Mouse (Mus musculus) heart, embryonic 11.5 days (tissue): ENCODE data around the gene Ldhal6b. TPM values are rescaled to one million over a fixed set of nuclear protein-coding genes. Genes with fewer than 3 reads are reported as not detected.

Experiments used
- ATAC-seq: fragments of 200-750 bp; cut with Nextera tagmentation; replicated peaks from 2 replicates; pipeline ENCODE4 v1.8.0; 2017; ENCODE audit warnings: moderate library complexity; ENCODE audit not compliant: insufficient number of reproducible peaks, low FRiP score, low TSS enrichment
- H3K27ac ChIP-seq: fragments of 300-500 bp; sonication (generic); 2 replicates; pipeline ENCODE4 v1.5.1; 2014; ENCODE audit warnings: mild to moderate bottlenecking, low read depth, low read length
- H3K27me3 ChIP-seq: fragments of 300-500 bp; sonication (generic); 2 replicates; pipeline ENCODE4 v1.6.1; 2014; ENCODE audit warnings: mild to moderate bottlenecking, low read length, mixed read lengths; ENCODE audit not compliant: control insufficient read depth, insufficient read depth
- H3K36me3 ChIP-seq: fragments of 300-500 bp; sonication (generic); 2 replicates; pipeline ENCODE4 v1.6.1; 2014; ENCODE audit warnings: mild to moderate bottlenecking, low read length, moderate library complexity, mixed read lengths; ENCODE audit not compliant: control insufficient read depth, insufficient read depth
- H3K4me1 ChIP-seq: fragments of 300-500 bp; sonication (generic); 2 replicates; pipeline ENCODE4 v1.6.1; 2014; ENCODE audit warnings: low read length; ENCODE audit not compliant: control insufficient read depth, insufficient read depth
- H3K4me2 ChIP-seq: fragments of 300-500 bp; sonication (generic); 2 replicates; pipeline ENCODE4 v1.6.1; 2014; ENCODE audit warnings: mild to moderate bottlenecking, moderate library complexity
- H3K4me3 ChIP-seq: fragments of 300-500 bp; sonication (generic); 2 replicates; pipeline ENCODE4 v1.5.1; 2014; ENCODE audit warnings: low read depth, low read length
- H3K9ac ChIP-seq: fragments of 300-500 bp; sonication (generic); 2 replicates; pipeline ENCODE4 v1.6.1; 2014; ENCODE audit warnings: mild to moderate bottlenecking, low read depth, low read length, moderate library complexity
- H3K9me3 ChIP-seq: fragments of 300-500 bp; sonication (generic); replicated peaks from 2 replicates; pipeline ENCODE4 v1.6.1; 2016; ENCODE audit warnings: low read length; ENCODE audit not compliant: control insufficient read depth
- WGBS: fragments of 180-500 bp; shearing (Covaris S2); extraction: QIAGEN DNeasy Blood & Tissue Kit; methylation state at CpG from one replicate; pipeline ENCODE4 v1.1.7; 2014; ENCODE audit not compliant: insufficient replicate concordance; 5-methylcytosine and 5-hydroxymethylcytosine counted together
- polyA plus RNA-seq: library from polyadenylated mRNA; unstranded; fragments of >200 nt; fragmentation: Nextera tagmentation; extraction: Ambion mirVana; gene quantifications from 2 replicates; pipeline ENCODE4 v1.2.1, GENCODE M21; 2014

Gene Ldhal6b
- polyA plus RNA-seq, 1 experiment from 2014 or later: not detected

DNA sequence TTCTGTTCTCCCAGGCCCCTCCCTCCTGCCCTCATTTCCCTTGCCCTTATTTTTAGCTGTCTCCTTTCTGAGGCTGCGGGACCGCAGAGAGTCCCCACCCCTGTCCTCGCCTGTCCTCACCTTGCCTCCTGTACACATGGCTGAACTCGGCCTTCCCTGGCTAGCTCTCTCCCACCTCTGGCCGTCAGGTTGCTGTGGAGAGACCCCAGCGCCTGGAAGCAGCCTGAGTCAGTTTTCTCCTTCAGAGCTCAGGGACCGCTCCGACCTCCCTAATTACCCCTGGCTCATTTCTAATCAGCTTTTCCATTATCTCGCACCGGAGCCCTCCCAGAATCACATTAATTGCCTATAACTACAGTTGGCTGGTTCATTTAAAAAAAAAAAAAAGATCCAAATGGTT is 27.9 kb downstream of the Ldhal6b start:
- Histone ChIP-seq H3K4me2 (no peak overlapping the region), H3K9ac (no peak overlapping the region), H3K36me3 (no peaks in the 10 kb centered on the region), H3K4me3 (no peak overlapping the region), H3K27me3 (no peaks in the 10 kb centered on the region), H3K9me3 (no peaks in the 10 kb centered on the region), H3K27ac (no peak overlapping the region), H3K4me1 (peaks cover 4% of the 10 kb centered on the region)
- ATAC-seq: no peak
- 56% methylated on average over 10 of the region's 10 CpGs for WGBS

DNA sequence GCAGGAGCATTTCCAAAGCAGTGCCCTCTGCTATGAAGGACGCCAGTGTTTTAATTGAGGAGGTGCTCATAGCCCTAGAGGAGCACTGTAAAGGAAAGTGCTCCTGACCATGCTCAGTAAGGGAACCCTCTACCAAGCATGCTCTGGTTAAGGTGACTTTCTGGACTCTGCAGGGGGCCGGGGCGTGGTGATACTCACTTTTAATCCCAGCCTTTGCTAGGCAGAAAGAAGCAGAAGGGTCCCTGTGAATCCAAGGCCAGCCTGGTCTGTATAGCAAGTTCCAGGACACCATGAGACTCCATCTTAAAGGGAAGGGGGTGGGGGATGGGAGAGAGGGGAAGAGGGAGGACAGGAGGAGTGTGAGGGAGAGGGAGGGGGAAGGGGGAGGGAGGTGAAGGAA is 30.2 kb downstream of the Ldhal6b start:
- Histone ChIP-seq H3K36me3 (no peaks in the 10 kb centered on the region), H3K27me3 (no peaks in the 10 kb centered on the region), H3K4me3 (no peak overlapping the region), H3K9me3 (no peaks in the 10 kb centered on the region), H3K9ac (no peak overlapping the region), H3K27ac (no peak overlapping the region), H3K4me1 (peaks cover 4% of the 10 kb centered on the region), H3K4me2 (no peak overlapping the region)
- 62% methylated on average over 3 of the region's 3 CpGs for WGBS
- ATAC-seq: no peak

DNA sequence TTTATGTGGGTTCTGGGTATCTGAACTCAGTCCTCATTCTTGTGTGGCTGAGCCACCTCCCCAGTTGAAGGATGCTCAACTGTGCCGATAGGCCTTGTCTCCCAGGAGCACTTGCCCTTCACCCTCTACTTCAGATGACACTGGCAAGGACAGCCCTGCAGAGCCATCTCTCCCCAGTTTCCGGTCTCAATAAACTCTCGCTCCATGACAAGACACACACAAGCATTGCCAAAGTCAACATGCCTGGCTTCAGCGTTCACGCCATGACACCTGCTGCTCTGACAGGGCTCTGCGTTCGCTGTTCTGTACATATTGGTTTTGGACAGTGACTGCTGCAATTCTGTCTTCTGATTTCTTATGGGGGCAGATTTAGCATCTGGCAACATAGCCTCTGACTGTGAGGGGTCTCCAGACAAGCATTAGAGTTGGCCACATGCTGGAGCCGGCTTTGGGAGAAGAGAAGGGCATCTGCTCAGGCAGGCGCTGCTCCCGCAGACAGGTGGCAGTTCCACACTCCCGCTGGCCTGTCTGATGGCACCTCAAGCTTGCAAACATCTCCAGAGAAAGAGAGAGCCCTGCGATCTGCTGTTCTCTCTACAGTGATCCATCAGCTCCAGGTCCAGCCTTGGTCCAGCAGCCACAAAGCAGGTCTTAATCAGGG is 31.6 kb downstream of the Ldhal6b start:
- Histone ChIP-seq H3K36me3 (no peaks in the 10 kb centered on the region), H3K27me3 (no peaks in the 10 kb centered on the region), H3K4me3 (no peak overlapping the region), H3K4me1 (peaks cover 4% of the 10 kb centered on the region), H3K27ac (no peak overlapping the region), H3K4me2 (no peak overlapping the region), H3K9me3 (no peaks in the 10 kb centered on the region), H3K9ac (no peak overlapping the region)
- WGBS: 78% methylated on average over 12 of the region's 12 CpGs
- ATAC-seq: no peak

DNA sequence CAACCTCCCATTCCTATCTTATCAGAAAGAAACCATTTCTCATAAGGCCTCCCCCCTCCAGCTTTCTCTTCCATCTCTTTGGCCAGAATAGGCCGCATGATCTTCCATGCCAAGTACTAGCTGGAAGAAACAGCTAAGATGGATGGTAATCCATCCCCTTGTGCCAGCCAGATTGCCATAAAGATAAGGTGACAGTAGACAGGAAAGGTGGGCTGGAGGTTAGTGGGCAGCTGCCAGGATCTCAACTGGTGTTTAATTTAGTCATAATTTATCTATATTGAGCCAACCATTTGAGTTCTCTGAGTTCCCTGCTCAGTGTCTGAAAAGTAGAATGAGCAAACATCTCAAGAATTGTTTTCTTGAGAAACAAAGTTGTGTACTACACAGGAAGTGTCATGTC is 32.9 kb downstream of the Ldhal6b start:
- peaks cover 4% of the 10 kb centered on the region for H3K4me1 ChIP-seq
- no peak overlapping the region for H3K27ac ChIP-seq
- H3K36me3 ChIP-seq: no peaks in the 10 kb centered on the region
- H3K4me2 ChIP-seq: no peak overlapping the region
- no peak overlapping the region for H3K4me3 ChIP-seq
- ATAC-seq: no peak
- H3K9me3 ChIP-seq: no peaks in the 10 kb centered on the region
- no peak overlapping the region for H3K9ac ChIP-seq
- no peaks in the 10 kb centered on the region for H3K27me3 ChIP-seq
- WGBS: 83% methylated on average over 1 of the region's 1 CpGs

DNA sequence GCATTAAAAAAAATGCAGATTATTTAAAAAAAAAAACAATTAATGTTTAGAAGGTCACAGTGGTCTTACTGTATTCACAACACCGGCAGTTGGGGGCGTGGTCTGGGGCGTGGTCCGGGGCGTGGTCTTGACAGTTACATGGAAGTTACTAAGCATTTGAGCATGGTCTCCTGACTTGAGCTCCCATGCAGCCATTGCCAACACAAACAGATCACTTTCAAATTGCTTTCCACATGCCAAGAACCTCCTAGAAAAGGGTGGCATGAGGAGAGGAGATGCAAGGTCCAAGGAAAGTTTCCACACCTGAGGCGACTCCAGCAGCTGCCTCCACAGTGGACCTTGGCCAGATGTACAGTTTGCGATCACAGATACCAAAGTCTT is 40.6 kb downstream of the Ldhal6b start:
- Histone ChIP-seq H3K9me3 (no peaks in the 10 kb centered on the region), H3K27ac (no peak overlapping the region), H3K4me2 (no peak overlapping the region), H3K4me1 (0 out of 2 replicates have a peak, but pooled peaks cover 2% of the 10 kb centered on the region), H3K9ac (no peak overlapping the region), H3K36me3 (no peaks in the 10 kb centered on the region), H3K4me3 (no peak overlapping the region), H3K27me3 (0 out of 2 replicates have a peak, but pooled peaks cover 2% of the 10 kb centered on the region)
- no peak for ATAC-seq
- 28% methylated on average over 7 of the region's 7 CpGs for WGBS

DNA sequence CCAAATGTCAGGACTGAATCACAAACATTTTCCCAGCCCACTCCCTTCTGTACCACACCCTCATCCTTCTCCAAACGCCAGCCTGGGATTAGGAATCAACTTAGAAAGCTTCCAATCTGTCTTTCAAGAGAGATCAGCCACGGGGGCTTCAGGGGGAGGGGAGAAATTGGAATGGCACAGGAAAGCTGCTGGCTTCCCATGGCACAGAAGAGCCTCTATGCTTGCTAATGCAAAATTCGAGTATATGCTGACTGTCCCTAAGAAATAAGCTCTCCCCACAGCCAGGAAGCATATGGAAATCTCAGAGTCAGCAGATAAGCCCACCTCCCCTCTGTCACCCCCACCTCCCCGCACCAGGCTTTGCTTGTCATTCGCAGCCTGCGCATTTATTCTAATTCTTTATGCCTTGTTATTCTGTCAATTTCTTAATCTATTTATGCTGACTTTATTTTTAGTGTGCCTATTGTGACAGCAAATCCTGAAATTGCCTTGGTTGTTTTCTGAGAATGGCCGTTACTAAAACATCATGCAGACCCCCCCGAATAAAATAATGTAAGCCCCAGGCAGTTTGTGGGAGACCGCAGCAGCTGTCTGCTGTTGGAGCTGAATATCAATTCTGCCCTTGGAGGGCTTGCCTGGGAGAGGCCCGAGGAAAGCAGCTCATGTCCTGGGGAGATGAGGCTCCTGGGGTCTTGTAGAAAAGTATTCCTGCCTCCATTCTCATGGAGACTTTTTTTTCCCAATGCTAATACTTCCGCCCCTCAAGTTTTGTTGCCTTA is 41.2 kb downstream of the Ldhal6b start:
- no peak overlapping the region for H3K9ac ChIP-seq
- 0 out of 2 replicates have a peak, but pooled peaks cover 2% of the 10 kb centered on the region for H3K4me1 ChIP-seq
- ATAC-seq: no peak
- 35% methylated on average over 11 of the region's 11 CpGs for whole genome bisulfite sequencing
- no peaks in the 10 kb centered on the region for H3K9me3 ChIP-seq
- 0 out of 2 replicates have a peak, but pooled peaks cover 2% of the 10 kb centered on the region for H3K27me3 ChIP-seq
- no peak overlapping the region for H3K27ac ChIP-seq
- no peak overlapping the region for H3K4me2 ChIP-seq
- no peak overlapping the region for H3K4me3 ChIP-seq
- H3K36me3 ChIP-seq: no peaks in the 10 kb centered on the region

DNA sequence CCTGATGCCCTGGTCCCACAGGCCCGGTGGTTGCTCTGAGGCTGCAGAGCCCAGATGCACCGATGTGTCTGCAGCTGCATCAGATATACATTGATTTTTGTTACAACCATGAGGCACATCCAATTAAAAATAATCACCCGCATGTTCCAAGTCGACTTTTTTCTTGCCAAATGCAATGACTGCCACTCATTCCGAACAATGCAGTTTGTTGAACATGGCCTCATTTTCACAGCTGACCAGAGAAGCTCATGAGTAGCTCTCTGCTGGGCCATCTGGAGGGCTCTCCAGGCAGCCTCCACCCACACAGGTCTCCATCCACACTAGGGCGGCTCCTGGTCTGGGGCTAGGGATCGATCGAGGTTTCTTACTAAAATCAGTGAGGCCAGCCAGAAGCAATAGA is 45.6 kb downstream of the Ldhal6b start:
- H3K9me3 ChIP-seq: 0 out of 2 replicates have a peak, but pooled peaks cover 2% of the 10 kb centered on the region
- no peak for ATAC-seq
- H3K4me2 ChIP-seq: no peak overlapping the region
- H3K27ac ChIP-seq: no peak overlapping the region
- H3K36me3 ChIP-seq: no peaks in the 10 kb centered on the region
- peaks cover 6% of the 10 kb centered on the region for H3K4me1 ChIP-seq
- 0 out of 2 replicates have a peak, but pooled peaks cover 2% of the 10 kb centered on the region for H3K27me3 ChIP-seq
- WGBS: 80% methylated on average over 8 of the region's 8 CpGs
- H3K9ac ChIP-seq: no peak overlapping the region
- H3K4me3 ChIP-seq: no peak overlapping the region

DNA sequence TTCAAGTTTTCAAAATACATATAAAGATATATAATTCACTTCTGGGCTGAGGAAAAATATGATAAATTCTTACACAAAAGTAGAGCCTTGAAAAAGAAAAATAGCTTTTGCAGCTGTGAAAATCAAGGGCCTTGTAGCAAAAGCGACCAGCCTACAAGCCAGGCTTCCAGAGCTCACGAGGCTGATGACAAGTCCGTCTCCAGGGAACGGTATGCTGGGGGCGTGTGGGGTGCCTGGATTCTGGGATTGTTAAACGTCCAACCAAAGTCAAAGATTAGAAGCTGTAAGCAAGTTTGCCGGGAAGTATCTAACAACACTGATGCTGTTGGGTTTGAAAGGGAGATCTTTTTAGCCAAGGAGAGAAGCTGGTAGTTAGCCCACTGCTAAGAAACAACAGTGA is 47.0 kb downstream of the Ldhal6b start:
- Histone ChIP-seq H3K4me2 (no peak overlapping the region), H3K27me3 (0 out of 2 replicates have a peak, but pooled peaks cover 2% of the 10 kb centered on the region), H3K4me3 (no peak overlapping the region), H3K36me3 (no peaks in the 10 kb centered on the region), H3K4me1 (peaks cover 4% of the 10 kb centered on the region), H3K27ac (peak overlapping the region; percentile 43; the same call in 1 of the 2 replicates), H3K9me3 (0 out of 2 replicates have a peak, but pooled peaks cover 2% of the 10 kb centered on the region), H3K9ac (no peak overlapping the region)
- no peak for ATAC-seq
- WGBS: 33% methylated on average over 7 of the region's 7 CpGs
